Mouse (Mus musculus): ENCODE data around the gene Mmp20. TPM values are rescaled to one million over a fixed set of nuclear protein-coding genes. Genes with fewer than 3 reads are reported as not detected.

Gene Mmp20
- not detected in 2 replicates for polyA plus RNA-seq (2014; fragmentation: Nextera tagmentation; extraction: Ambion mirVana)

- no peak within 1 kb of the TSS for H3K4me2 ChIP-seq
- no peak for ATAC-seq (replicated peaks; ENCODE audit: insufficient number of reproducible peaks, low FRiP score, low TSS enrichment)
- H3K27me3 ChIP-seq (ENCODE audit: control insufficient read depth, insufficient read depth, low read length), result no peaks in the 10 kb centered on the region
- no peaks in the 10 kb centered on the region for H3K36me3 ChIP-seq (ENCODE audit: control insufficient read depth, insufficient read depth, low read length)
- H3K4me3 ChIP-seq (ENCODE audit: low read depth, low read length), result no peak within 1 kb of the TSS
- no peaks in the 10 kb centered on the region for H3K9me3 ChIP-seq (replicated peaks; ENCODE audit: control insufficient read depth, low read length)
- H3K9ac ChIP-seq (ENCODE audit: low read depth, low read length), result no peak within 1 kb of the TSS
- H3K4me1 ChIP-seq (ENCODE audit: control insufficient read depth, insufficient read depth, low read length), result no peaks in the 10 kb centered on the region
- no peak within 1 kb of the TSS for H3K27ac ChIP-seq (ENCODE audit: low read depth, low read length)
Observed at GRCm38 (mm10) chr9:7627931-7628330, at the start of gene Mmp20. TSS of gene Mmp20 (plus strand) at chr9:7628231.

GRCm38 (mm10) chr9:7590063-7590462 is 38.0 kb upstream of the Mmp20 start:
- no peak for ATAC-seq (replicated peaks; ENCODE audit: insufficient number of reproducible peaks, low FRiP score, low TSS enrichment)
- Histone ChIP-seq H3K9ac (ENCODE audit: low read depth, low read length) (no peak overlapping the region), H3K4me3 (ENCODE audit: low read depth, low read length) (no peak overlapping the region), H3K27me3 (ENCODE audit: control insufficient read depth, insufficient read depth, low read length) (no peaks in the 10 kb centered on the region), H3K4me1 (ENCODE audit: control insufficient read depth, insufficient read depth, low read length) (no peaks in the 10 kb centered on the region), H3K9me3 (replicated peaks; ENCODE audit: control insufficient read depth, low read length) (no peaks in the 10 kb centered on the region), H3K4me2 (no peak overlapping the region), H3K27ac (ENCODE audit: low read depth, low read length) (no peak overlapping the region), H3K36me3 (ENCODE audit: control insufficient read depth, insufficient read depth, low read length) (no peaks in the 10 kb centered on the region)
- 60% methylated on average over 8 of the region's 8 CpGs for WGBS (ENCODE audit: insufficient replicate concordance)

- no peak overlapping the region for H3K4me3 ChIP-seq (ENCODE audit: low read depth, low read length)
Observed at GRCm38 (mm10) chr9:7593272-7593812, 34.7 kb upstream of the Mmp20 start.

GRCm38 (mm10) chr9:7594816-7595540 is 33.1 kb upstream of the Mmp20 start:
- Histone ChIP-seq H3K9me3 (replicated peaks; ENCODE audit: control insufficient read depth, low read length) (no peaks in the 10 kb centered on the region), H3K9ac (ENCODE audit: low read depth, low read length) (peak overlapping the region; percentile 50), H3K4me3 (ENCODE audit: low read depth, low read length) (peak overlapping the region; percentile 24), H3K4me1 (ENCODE audit: control insufficient read depth, insufficient read depth, low read length) (no peaks in the 10 kb centered on the region), H3K27me3 (ENCODE audit: control insufficient read depth, insufficient read depth, low read length) (no peaks in the 10 kb centered on the region), H3K27ac (ENCODE audit: low read depth, low read length) (no peak overlapping the region), H3K4me2 (peak overlapping the region; percentile 61), H3K36me3 (ENCODE audit: control insufficient read depth, insufficient read depth, low read length) (no peaks in the 10 kb centered on the region)
- peak; percentile 84 for ATAC-seq (replicated peaks; ENCODE audit: insufficient number of reproducible peaks, low FRiP score, low TSS enrichment)
- 22% methylated on average over 6 of the region's 6 CpGs for WGBS (ENCODE audit: insufficient replicate concordance)

More at GRCm38 (mm10) chr9:7593272-7593812, 34.7 kb upstream of the Mmp20 start:
- H3K27me3 ChIP-seq (ENCODE audit: control insufficient read depth, insufficient read depth, low read length), result no peaks in the 10 kb centered on the region
- H3K36me3 ChIP-seq (ENCODE audit: control insufficient read depth, insufficient read depth, low read length), result no peaks in the 10 kb centered on the region
- H3K4me1 ChIP-seq (ENCODE audit: control insufficient read depth, insufficient read depth, low read length), result no peaks in the 10 kb centered on the region
- ATAC-seq (replicated peaks; ENCODE audit: insufficient number of reproducible peaks, low FRiP score, low TSS enrichment), result no peak
- H3K27ac ChIP-seq (ENCODE audit: low read depth, low read length), result no peak overlapping the region
- no peaks in the 10 kb centered on the region for H3K9me3 ChIP-seq (replicated peaks; ENCODE audit: control insufficient read depth, low read length)
- 84% methylated on average over 3 of the region's 3 CpGs for WGBS (ENCODE audit: insufficient replicate concordance)
- no peak overlapping the region for H3K4me2 ChIP-seq
- H3K9ac ChIP-seq (ENCODE audit: low read depth, low read length), result no peak overlapping the region

- Histone ChIP-seq H3K27me3 (ENCODE audit: control insufficient read depth, insufficient read depth, low read length) (no peaks in the 10 kb centered on the region), H3K4me1 (ENCODE audit: control insufficient read depth, insufficient read depth, low read length) (no peaks in the 10 kb centered on the region), H3K4me3 (ENCODE audit: low read depth, low read length) (no peak overlapping the region), H3K9ac (ENCODE audit: low read depth, low read length) (no peak overlapping the region), H3K36me3 (ENCODE audit: control insufficient read depth, insufficient read depth, low read length) (no peaks in the 10 kb centered on the region), H3K27ac (ENCODE audit: low read depth, low read length) (no peak overlapping the region), H3K4me2 (no peak overlapping the region), H3K9me3 (replicated peaks; ENCODE audit: control insufficient read depth, low read length) (no peaks in the 10 kb centered on the region)
- 4% methylated on average over 3 of the region's 3 CpGs for WGBS (ENCODE audit: insufficient replicate concordance)
- ATAC-seq (replicated peaks; ENCODE audit: insufficient number of reproducible peaks, low FRiP score, low TSS enrichment), result no peak
Observed at GRCm38 (mm10) chr9:7602982-7603742, 24.9 kb upstream of the Mmp20 start.

- Histone ChIP-seq H3K27me3 (ENCODE audit: control insufficient read depth, insufficient read depth, low read length) (no peaks in the 10 kb centered on the region), H3K27ac (ENCODE audit: low read depth, low read length) (no peak overlapping the region), H3K4me2 (no peak overlapping the region), H3K36me3 (ENCODE audit: control insufficient read depth, insufficient read depth, low read length) (no peaks in the 10 kb centered on the region), H3K9me3 (replicated peaks; ENCODE audit: control insufficient read depth, low read length) (no peaks in the 10 kb centered on the region), H3K4me1 (ENCODE audit: control insufficient read depth, insufficient read depth, low read length) (no peaks in the 10 kb centered on the region), H3K4me3 (ENCODE audit: low read depth, low read length) (no peak overlapping the region), H3K9ac (ENCODE audit: low read depth, low read length) (no peak overlapping the region)
- no peak for ATAC-seq (replicated peaks; ENCODE audit: insufficient number of reproducible peaks, low FRiP score, low TSS enrichment)
- 67% methylated on average over 6 of the region's 6 CpGs for WGBS (ENCODE audit: insufficient replicate concordance)
Observed at GRCm38 (mm10) chr9:7604005-7604404, 24.0 kb upstream of the Mmp20 start.

DNA sequence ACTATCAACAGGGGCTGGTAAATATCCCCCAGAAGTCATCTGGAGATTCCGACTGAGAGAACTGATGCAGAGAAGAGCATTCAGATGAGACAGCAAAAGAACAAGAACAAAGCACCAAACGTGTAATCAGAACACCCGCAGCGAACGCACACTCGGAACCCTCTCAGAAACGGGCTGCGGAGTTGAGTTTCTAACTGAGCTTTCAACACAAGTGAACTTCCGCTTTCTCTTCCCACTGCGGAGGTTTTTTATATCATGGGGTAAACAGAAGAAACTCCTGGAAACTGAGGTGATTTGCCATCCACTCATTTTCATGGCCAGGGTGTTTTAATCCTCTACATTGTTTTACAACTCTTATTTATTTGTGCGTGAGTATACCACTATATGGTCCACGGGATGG is 22.4 kb upstream of the Mmp20 start:
- Histone ChIP-seq H3K36me3 (ENCODE audit: control insufficient read depth, insufficient read depth, low read length) (no peaks in the 10 kb centered on the region), H3K27me3 (ENCODE audit: control insufficient read depth, insufficient read depth, low read length) (no peaks in the 10 kb centered on the region), H3K9ac (ENCODE audit: low read depth, low read length) (no peak overlapping the region), H3K9me3 (replicated peaks; ENCODE audit: control insufficient read depth, low read length) (0 out of 2 replicates have a peak, but pooled peaks cover 2% of the 10 kb centered on the region), H3K27ac (ENCODE audit: low read depth, low read length) (no peak overlapping the region), H3K4me1 (ENCODE audit: control insufficient read depth, insufficient read depth, low read length) (no peaks in the 10 kb centered on the region), H3K4me3 (ENCODE audit: low read depth, low read length) (no peak overlapping the region), H3K4me2 (no peak overlapping the region)
- no peak for ATAC-seq (replicated peaks; ENCODE audit: insufficient number of reproducible peaks, low FRiP score, low TSS enrichment)
- WGBS (ENCODE audit: insufficient replicate concordance), result 84% methylated on average over 12 of the region's 12 CpGs

DNA sequence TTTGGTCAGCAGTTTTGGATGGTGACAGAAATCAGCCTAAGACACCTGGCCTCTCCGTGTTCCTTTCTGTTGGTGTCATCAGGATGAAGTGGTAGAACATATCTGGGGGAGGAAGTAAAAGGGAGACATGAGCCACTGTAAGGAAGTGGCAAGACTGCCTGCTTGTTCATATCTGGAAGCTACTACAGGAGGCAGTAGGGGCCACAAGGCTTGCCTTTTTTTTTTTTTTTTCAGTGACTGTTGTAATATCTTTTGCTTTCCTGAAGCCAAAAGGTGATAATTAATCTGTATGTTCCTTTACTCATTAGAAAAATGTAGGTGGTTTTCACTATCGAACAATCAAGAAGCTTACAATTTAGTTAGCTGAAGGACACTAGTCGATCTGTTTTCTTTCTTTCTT is 5.4 kb upstream of the Mmp20 start:
- Histone ChIP-seq H3K4me2 (no peak overlapping the region), H3K4me1 (ENCODE audit: control insufficient read depth, insufficient read depth, low read length) (no peaks in the 10 kb centered on the region), H3K9me3 (replicated peaks; ENCODE audit: control insufficient read depth, low read length) (no peaks in the 10 kb centered on the region), H3K9ac (ENCODE audit: low read depth, low read length) (no peak overlapping the region), H3K4me3 (ENCODE audit: low read depth, low read length) (no peak overlapping the region), H3K27me3 (ENCODE audit: control insufficient read depth, insufficient read depth, low read length) (no peaks in the 10 kb centered on the region), H3K36me3 (ENCODE audit: control insufficient read depth, insufficient read depth, low read length) (no peaks in the 10 kb centered on the region), H3K27ac (ENCODE audit: low read depth, low read length) (no peak overlapping the region)
- WGBS (ENCODE audit: insufficient replicate concordance), result 65% methylated on average over 3 of the region's 3 CpGs
- no peak for ATAC-seq (replicated peaks; ENCODE audit: insufficient number of reproducible peaks, low FRiP score, low TSS enrichment)
